Mouse (Mus musculus): ENCODE results near the gene Ccdc71.

Gene Ccdc71

GRCm38 (mm10) chr9:108460319-108461178, at the start of gene Ccdc71:
TSS of gene Ccdc71 (plus strand) at chr9:108460527.
- peak; percentile 83 to 86 for DNase-seq

GRCm38 (mm10) chr9:108411381-108411942, 48.9 kb upstream of the Ccdc71 start:
- DNase-seq = no peak

GRCm38 (mm10) chr9:108412221-108412620, 48.1 kb upstream of the Ccdc71 start:
- peak; percentile 24 to 58 for DNase-seq

GRCm38 (mm10) chr9:108428384-108428783, 31.9 kb upstream of the Ccdc71 start, which contains the start of gene Ccdc36:
TSS of gene Ccdc36 (minus strand) at chr9:108428484.
- DNase-seq = no peak

GRCm38 (mm10) chr9:108431431-108432067, 28.8 kb upstream of the Ccdc71 start:
- no peak for DNase-seq

- no peak for DNase-seq
Measured at GRCm38 (mm10) chr9:108436182-108436581, 24.1 kb upstream of the Ccdc71 start, which contains the start of gene BC048562. TSS of gene BC048562 (plus strand) at chr9:108436482.

- no peak for DNase-seq
Measured at GRCm38 (mm10) chr9:108439176-108439575, 21.2 kb upstream of the Ccdc71 start.

- DNase-seq = no peak
Measured at GRCm38 (mm10) chr9:108440485-108440884, 19.8 kb upstream of the Ccdc71 start.

- DNase-seq = no peak
Measured at GRCm38 (mm10) chr9:108441236-108441919, 18.9 kb upstream of the Ccdc71 start.

- DNase-seq = no peak
Measured at GRCm38 (mm10) chr9:108445125-108445524, 15.2 kb upstream of the Ccdc71 start.

GRCm38 (mm10) chr9:108449860-108450259, 10.5 kb upstream of the Ccdc71 start:
- DNase-seq = no peak

- DNase-seq = no peak
Measured at GRCm38 (mm10) chr9:108450292-108451169, 9.8 kb upstream of the Ccdc71 start.

- no peak for DNase-seq
Measured at GRCm38 (mm10) chr9:108451170-108451493, 9.2 kb upstream of the Ccdc71 start.

- DNase-seq = no peak
Measured at GRCm38 (mm10) chr9:108451519-108452160, 8.7 kb upstream of the Ccdc71 start.

- peak; percentile 72 to 83 for DNase-seq
Measured at GRCm38 (mm10) chr9:108452291-108452906, 7.9 kb upstream of the Ccdc71 start.

GRCm38 (mm10) chr9:108452911-108453310, 7.4 kb upstream of the Ccdc71 start:
- DNase-seq = no peak

- DNase-seq = no peak
Measured at GRCm38 (mm10) chr9:108453458-108453857, 6.9 kb upstream of the Ccdc71 start.

- no peak for DNase-seq
Measured at GRCm38 (mm10) chr9:108454429-108454828, 5.9 kb upstream of the Ccdc71 start.

- DNase-seq = no peak
Measured at GRCm38 (mm10) chr9:108455747-108456571, 4.4 kb upstream of the Ccdc71 start.

- no peak for DNase-seq
Measured at GRCm38 (mm10) chr9:108456953-108457352, 3.4 kb upstream of the Ccdc71 start.
